Mouse (Mus musculus) stomach, postnatal 0 days (tissue): ENCODE results near the gene Edc3. TPM values are rescaled to one million over a fixed set of nuclear protein-coding genes. Genes with fewer than 3 reads are reported as not detected.

Source experiments
- ATAC-seq: fragments of 200-750 bp; cut with Nextera tagmentation; 2 replicates; pipeline ENCODE4 v1.8.0; 2017; ENCODE audit not compliant: low FRiP score, low TSS enrichment
- DNase-seq: peaks from one replicate; pipeline ENCODE4 v3.0.0-alpha.2; 2016; ENCODE audit warnings: low spot score
- H3K27ac ChIP-seq: fragments of 300-500 bp; sonication (generic); replicated peaks from 2 replicates; pipeline ENCODE4 v1.5.1; 2014; ENCODE audit warnings: mild to moderate bottlenecking, control low read depth
- H3K27me3 ChIP-seq: fragments of 300-500 bp; sonication (generic); 2 replicates; pipeline ENCODE4 v1.6.1; 2014; ENCODE audit warnings: low read length; ENCODE audit not compliant: control insufficient read depth, insufficient read depth
- H3K36me3 ChIP-seq: fragments of 300-500 bp; sonication (generic); 2 replicates; pipeline ENCODE4 v1.6.1; 2014; ENCODE audit warnings: low read length, mixed read lengths; ENCODE audit not compliant: control insufficient read depth, insufficient read depth
- H3K4me1 ChIP-seq: fragments of 300-500 bp; sonication (generic); replicated peaks from 2 replicates; pipeline ENCODE4 v1.6.1; 2014; ENCODE audit warnings: antibody characterized with exemption; ENCODE audit not compliant: control insufficient read depth, insufficient read depth
- H3K4me2 ChIP-seq: fragments of 300-500 bp; sonication (generic); replicated peaks from 2 replicates; pipeline ENCODE4 v1.6.1; 2014; ENCODE audit warnings: low read depth, mild to moderate bottlenecking, control low read depth, moderate library complexity
- H3K4me3 ChIP-seq: fragments of 300-500 bp; sonication (generic); 2 replicates; pipeline ENCODE4 v1.5.1; 2014; ENCODE audit warnings: low read depth, low read length, control low read depth
- H3K9ac ChIP-seq: fragments of 300-500 bp; sonication (generic); 2 replicates; pipeline ENCODE4 v1.6.1; 2014; ENCODE audit warnings: mild to moderate bottlenecking, low read length, control low read depth, mixed read lengths
- H3K9me3 ChIP-seq: fragments of 300-500 bp; sonication (generic); 2 replicates; pipeline ENCODE4 v1.6.1; 2016; ENCODE audit warnings: low read length; ENCODE audit not compliant: control insufficient read depth
- CTCF ChIP-seq: IDR thresholded peaks from 2 replicates; pipeline ENCODE4 v1.5.1; 2016; ENCODE audit warnings: antibody characterized with exemption, low read depth, mild to moderate bottlenecking, moderate library complexity
- EP300 ChIP-seq: optimal IDR thresholded peaks from 2 replicates; pipeline ENCODE3; 2016; ENCODE audit warnings: antibody characterized with exemption
- WGBS: fragments of 180-500 bp; shearing (Covaris S2); extraction: QIAGEN DNeasy Blood & Tissue Kit; methylation state at CpG from one replicate; pipeline ENCODE4 v1.1.7; 2014; 5-methylcytosine and 5-hydroxymethylcytosine counted together
- polyA plus RNA-seq: library from polyadenylated mRNA; unstranded; fragments of >200 nt; fragmentation: Nextera tagmentation; extraction: Ambion mirVana; gene quantifications from 2 replicates; pipeline ENCODE4 v1.2.1, GENCODE M21; 2015

Gene Edc3
- polyA plus RNA-seq, 1 experiment from 2014 or later, result 13.6 TPM

GRCm38 (mm10) chr9:57800325-57800975, 92.1 kb downstream of the Edc3 start:
- Histone ChIP-seq H3K4me3 (no peak overlapping the region), H3K27me3 (no peaks in the 10 kb centered on the region), H3K4me2 (no peak overlapping the region), H3K9ac (no peak overlapping the region), H3K36me3 (peaks cover 9% of the 10 kb centered on the region; the same call in 1 of the 2 replicates), H3K4me1 (0 out of 2 replicates have a peak, but pooled peaks cover 2% of the 10 kb centered on the region), H3K27ac (no peak overlapping the region), H3K9me3 (no peaks in the 10 kb centered on the region)
- ATAC-seq, result no peak
- TF ChIP-seq CTCF (no peak), EP300 (no peak)
- DNase-seq, result no peak
- 68% methylated on average over 9 of the region's 9 CpGs for WGBS

Other genes with a start within 250 kb of the Edc3 start
- 42.4 and 48.7 TPM in 2 replicates for gene Scamp5, start 240.5 kb upstream of the Edc3 start, polyA plus RNA-seq
- gene Rpp25, start 204.5 kb upstream of the Edc3 start, polyA plus RNA-seq, result 24.3 and 26.5 TPM in 2 replicates
- gene Cox5a, start 187.3 kb upstream of the Edc3 start, polyA plus RNA-seq, result 991 and 1,062 TPM in 2 replicates
- 12.4 and 13.0 TPM in 2 replicates for gene Fam219b, start 171.0 kb upstream of the Edc3 start, polyA plus RNA-seq
- gene Mpi, start 155.8 kb upstream of the Edc3 start, polyA plus RNA-seq, result 24.6 and 26.1 TPM in 2 replicates
- 102 and 104 TPM in 2 replicates for gene Scamp2, start 147.6 kb upstream of the Edc3 start, polyA plus RNA-seq
- gene Ulk3, start 119.1 kb upstream of the Edc3 start, polyA plus RNA-seq, result 8.4 and 8.6 TPM in 2 replicates
- gene Cplx3, start 102.3 kb upstream of the Edc3 start, polyA plus RNA-seq, result not detected in 2 replicates
- not detected in 2 replicates for gene Lman1l, start 87.8 kb upstream of the Edc3 start, polyA plus RNA-seq
- gene Csk, start 54.9 kb upstream of the Edc3 start, polyA plus RNA-seq, result 20.7 and 23.9 TPM in 2 replicates
- gene Cyp1a2, start 24.8 kb upstream of the Edc3 start, polyA plus RNA-seq, result not detected in 2 replicates
- 0.07 and 0.11 TPM in 2 replicates for gene Cyp1a1, start 20.6 kb upstream of the Edc3 start, polyA plus RNA-seq
- 29.4 and 38.0 TPM in 2 replicates for gene Clk3, start 57.3 kb downstream of the Edc3 start, polyA plus RNA-seq
- 2.3 and 3.0 TPM in 2 replicates for gene Arid3b, start 128.3 kb downstream of the Edc3 start, polyA plus RNA-seq
- 93.1 and 94.6 TPM in 2 replicates for gene Ubl7, start 202.4 kb downstream of the Edc3 start, polyA plus RNA-seq
- gene Sema7a, start 231.6 kb downstream of the Edc3 start, polyA plus RNA-seq, result 0.68 and 1.0 TPM in 2 replicates